Mouse (Mus musculus) heart, embryonic 10.5 days (tissue): Measurements from ENCODE around the gene Triap1. TPM values are rescaled to one million over a fixed set of nuclear protein-coding genes. Genes with fewer than 3 reads are reported as not detected.
"Not testable (repeated sequence)": the region's sequence is repeated elsewhere in the genome, so short reads cannot be mapped to it uniquely, and the experiment has no call there.

Experiments
- DNase-seq: peaks from one replicate; pipeline ENCODE4 v3.0.0-alpha.2; 2017; ENCODE audit warnings: low spot score
- H3K27ac ChIP-seq: fragments of 300-500 bp; sonication (generic); 2 replicates; pipeline ENCODE4 v1.5.1; 2016; ENCODE audit warnings: mild to moderate bottlenecking
- H3K27me3 ChIP-seq: fragments of 300-500 bp; sonication (generic); 2 replicates; pipeline ENCODE4 v1.6.1; 2016; ENCODE audit warnings: mild to moderate bottlenecking; ENCODE audit not compliant: poor library complexity, insufficient read depth, severe bottlenecking
- H3K36me3 ChIP-seq: fragments of 300-500 bp; sonication (generic); 2 replicates; pipeline ENCODE4 v1.6.1; 2016; ENCODE audit warnings: mild to moderate bottlenecking, moderate library complexity
- H3K4me1 ChIP-seq: fragments of 300-500 bp; sonication (generic); 2 replicates; pipeline ENCODE4 v1.6.1; 2016; ENCODE audit warnings: mild to moderate bottlenecking
- H3K4me3 ChIP-seq: fragments of 300-500 bp; sonication (generic); 2 replicates; pipeline ENCODE4 v1.5.1; 2016; ENCODE audit warnings: mild to moderate bottlenecking, moderate library complexity
- H3K9me3 ChIP-seq: fragments of 300-500 bp; sonication (generic); 2 replicates; pipeline ENCODE4 v1.6.1; 2016; ENCODE audit warnings: mild to moderate bottlenecking, moderate library complexity
- WGBS: fragments of 180-500 bp; shearing (Covaris S2); methylation state at CpG from one replicate; pipeline ENCODE4 v1.1.7; 2016; 5-methylcytosine and 5-hydroxymethylcytosine counted together
- polyA plus RNA-seq: library from polyadenylated mRNA; unstranded; fragments of >200 nt; fragmentation: Nextera tagmentation; extraction: Ambion mirVana; gene quantifications from 2 replicates; pipeline ENCODE4 v1.2.1, GENCODE M21; 2016

Triap1 gene
- 40.3 and 46.7 TPM in 2 replicates for polyA plus RNA-seq

- Histone ChIP-seq H3K4me3 (peak within 1 kb of the TSS; percentile 87), H3K9me3 (no peaks in the 10 kb centered on the region), H3K27me3 (no peaks in the 10 kb centered on the region), H3K4me1 (peaks cover 16% of the 10 kb centered on the region), H3K36me3 (peaks cover 50% of the 10 kb centered on the region), H3K27ac (peak within 1 kb of the TSS; percentile 95)
- under 1% methylated on average over 62 of the region's 62 CpGs for WGBS
- DNase-seq: peak; percentile 94
Measured at GRCm38 (mm10) chr5:115340577-115341313, at the start of gene Triap1, which contains the start of gene Gatc. Gene Triap1, plus strand, starts transcription at chr5:115341225. Gene Gatc, minus strand, starts transcription at chr5:115341178.

- Histone ChIP-seq H3K4me1 (peaks cover 15% of the 10 kb centered on the region), H3K27ac (no peak overlapping the region), H3K27me3 (no peaks in the 10 kb centered on the region), H3K36me3 (peaks cover 93% of the 10 kb centered on the region), H3K9me3 (no peaks in the 10 kb centered on the region), H3K4me3 (no peak overlapping the region)
- WGBS: 90% methylated on average over 8 of the region's 8 CpGs
- no peak for DNase-seq
Measured at GRCm38 (mm10) chr5:115294173-115294572, 46.9 kb upstream of the Triap1 start.

- DNase-seq: no peak
- Histone ChIP-seq H3K4me3 (no peak overlapping the region), H3K27me3 (no peaks in the 10 kb centered on the region), H3K36me3 (peaks cover 74% of the 10 kb centered on the region), H3K9me3 (no peaks in the 10 kb centered on the region), H3K27ac (no peak overlapping the region), H3K4me1 (peaks cover 26% of the 10 kb centered on the region)
- 84% methylated on average over 10 of the region's 10 CpGs for WGBS
Measured at GRCm38 (mm10) chr5:115296347-115296746, 44.7 kb upstream of the Triap1 start.

GRCm38 (mm10) chr5:115300035-115300744 lies 40.8 kb upstream of the Triap1 start:
- H3K9me3 ChIP-seq: no peaks in the 10 kb centered on the region
- H3K27me3 ChIP-seq: no peaks in the 10 kb centered on the region
- peak overlapping the region; percentile 85 for H3K4me3 ChIP-seq
- peaks cover 40% of the 10 kb centered on the region for H3K36me3 ChIP-seq
- H3K27ac ChIP-seq: peak overlapping the region; percentile 92
- peaks cover 29% of the 10 kb centered on the region for H3K4me1 ChIP-seq
- peak; percentile 89 for DNase-seq
- under 1% methylated on average over 46 of the region's 46 CpGs for WGBS

GRCm38 (mm10) chr5:115300792-115301614 lies 40.0 kb upstream of the Triap1 start, which contains the start of gene Dynll1:
Gene Dynll1, minus strand, starts transcription at chr5:115300999.
- DNase-seq: peak; percentile 99
- H3K4me3 ChIP-seq: peak within 1 kb of the TSS; percentile 85
- under 1% methylated on average over 66 of the region's 66 CpGs for WGBS
- H3K36me3 ChIP-seq: peaks cover 33% of the 10 kb centered on the region
- H3K27me3 ChIP-seq: no peaks in the 10 kb centered on the region
- peak within 1 kb of the TSS; percentile 92 for H3K27ac ChIP-seq
- H3K9me3 ChIP-seq: no peaks in the 10 kb centered on the region
- H3K4me1 ChIP-seq: peaks cover 27% of the 10 kb centered on the region

- H3K27ac ChIP-seq: peak overlapping the region; percentile 92
- DNase-seq: no peak
- peak overlapping the region; percentile 85 for H3K4me3 ChIP-seq
- H3K4me1 ChIP-seq: peaks cover 27% of the 10 kb centered on the region
- H3K36me3 ChIP-seq: peaks cover 26% of the 10 kb centered on the region
- 33% methylated on average over 13 of the region's 13 CpGs for WGBS
- H3K27me3 ChIP-seq: no peaks in the 10 kb centered on the region
- H3K9me3 ChIP-seq: no peaks in the 10 kb centered on the region
Measured at GRCm38 (mm10) chr5:115301615-115302014, 39.4 kb upstream of the Triap1 start.

GRCm38 (mm10) chr5:115302190-115302589 lies 38.8 kb upstream of the Triap1 start:
- DNase-seq, H3K27ac ChIP-seq, H3K27me3 ChIP-seq, H3K4me3 ChIP-seq, H3K9me3 ChIP-seq: not testable (repeated sequence)
- peaks cover 27% of the 10 kb centered on the region for H3K4me1 ChIP-seq
- WGBS: 75% methylated on average over 7 of the region's 7 CpGs
- H3K36me3 ChIP-seq: peaks cover 21% of the 10 kb centered on the region

GRCm38 (mm10) chr5:115312354-115312753 lies 28.7 kb upstream of the Triap1 start:
- no peaks in the 10 kb centered on the region for H3K36me3 ChIP-seq
- peaks cover 32% of the 10 kb centered on the region for H3K4me1 ChIP-seq
- no peaks in the 10 kb centered on the region for H3K27me3 ChIP-seq
- no peak for DNase-seq
- H3K27ac ChIP-seq: peak overlapping the region; percentile 57
- no peak overlapping the region for H3K4me3 ChIP-seq
- WGBS: 58% methylated on average over 4 of the region's 4 CpGs
- no peaks in the 10 kb centered on the region for H3K9me3 ChIP-seq

- Histone ChIP-seq H3K9me3 (no peaks in the 10 kb centered on the region), H3K27ac (peak overlapping the region; percentile 57; the same call in 1 of the 2 replicates), H3K4me3 (no peak overlapping the region), H3K4me1 (peaks cover 39% of the 10 kb centered on the region), H3K36me3 (no peaks in the 10 kb centered on the region), H3K27me3 (no peaks in the 10 kb centered on the region)
- peak; percentile 82 for DNase-seq
- WGBS: 48% methylated on average over 10 of the region's 10 CpGs
Measured at GRCm38 (mm10) chr5:115312816-115313667, 28.0 kb upstream of the Triap1 start.

- Histone ChIP-seq H3K36me3 (no peaks in the 10 kb centered on the region), H3K27ac (peak overlapping the region; percentile 32; the same call in 1 of the 2 replicates), H3K9me3 (no peaks in the 10 kb centered on the region), H3K4me3 (no peak overlapping the region), H3K27me3 (no peaks in the 10 kb centered on the region), H3K4me1 (peaks cover 45% of the 10 kb centered on the region)
- DNase-seq: no peak
- 35% methylated on average over 5 of the region's 5 CpGs for WGBS
Measured at GRCm38 (mm10) chr5:115313668-115313943, 27.4 kb upstream of the Triap1 start.

- Histone ChIP-seq H3K36me3 (no peaks in the 10 kb centered on the region), H3K4me3 (peak overlapping the region; percentile 13), H3K4me1 (peaks cover 56% of the 10 kb centered on the region), H3K27me3 (no peaks in the 10 kb centered on the region), H3K27ac (peak overlapping the region; percentile 87), H3K9me3 (no peaks in the 10 kb centered on the region)
- DNase-seq: no peak
- 10% methylated on average over 14 of the region's 14 CpGs for WGBS
Measured at GRCm38 (mm10) chr5:115316968-115317644, 23.9 kb upstream of the Triap1 start.
